Mouse (Mus musculus): Measurements from ENCODE around the gene Pex11g.

Pex11g gene

DNA sequence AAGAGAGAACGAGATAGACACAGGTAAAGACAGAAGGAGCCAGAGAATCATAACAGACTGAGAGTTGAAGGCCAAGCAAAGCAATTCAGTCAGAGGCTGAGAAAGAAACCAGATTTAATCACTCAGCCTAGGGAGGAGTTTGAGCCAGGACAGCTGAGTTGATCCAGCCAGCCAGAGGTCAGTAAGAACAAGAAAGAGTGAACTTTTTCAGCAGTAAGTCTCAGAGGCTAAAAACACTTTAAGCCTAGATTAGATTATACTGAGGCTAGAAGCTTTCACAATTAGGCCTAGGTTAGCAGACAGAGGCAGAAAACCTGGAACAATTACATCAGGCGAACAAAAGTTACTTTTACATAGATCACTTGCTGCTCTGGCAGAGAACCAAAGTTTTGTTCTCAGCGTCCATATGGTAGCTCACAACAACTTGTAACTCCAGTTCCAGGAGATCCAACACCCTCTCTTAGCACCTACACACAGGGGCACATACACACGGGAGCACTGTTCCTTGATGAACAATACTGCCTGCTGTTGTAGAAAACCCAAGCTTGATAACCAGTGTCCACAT, 12.8 kb upstream of the Pex11g start:
- no peak for DNase-seq

DNA sequence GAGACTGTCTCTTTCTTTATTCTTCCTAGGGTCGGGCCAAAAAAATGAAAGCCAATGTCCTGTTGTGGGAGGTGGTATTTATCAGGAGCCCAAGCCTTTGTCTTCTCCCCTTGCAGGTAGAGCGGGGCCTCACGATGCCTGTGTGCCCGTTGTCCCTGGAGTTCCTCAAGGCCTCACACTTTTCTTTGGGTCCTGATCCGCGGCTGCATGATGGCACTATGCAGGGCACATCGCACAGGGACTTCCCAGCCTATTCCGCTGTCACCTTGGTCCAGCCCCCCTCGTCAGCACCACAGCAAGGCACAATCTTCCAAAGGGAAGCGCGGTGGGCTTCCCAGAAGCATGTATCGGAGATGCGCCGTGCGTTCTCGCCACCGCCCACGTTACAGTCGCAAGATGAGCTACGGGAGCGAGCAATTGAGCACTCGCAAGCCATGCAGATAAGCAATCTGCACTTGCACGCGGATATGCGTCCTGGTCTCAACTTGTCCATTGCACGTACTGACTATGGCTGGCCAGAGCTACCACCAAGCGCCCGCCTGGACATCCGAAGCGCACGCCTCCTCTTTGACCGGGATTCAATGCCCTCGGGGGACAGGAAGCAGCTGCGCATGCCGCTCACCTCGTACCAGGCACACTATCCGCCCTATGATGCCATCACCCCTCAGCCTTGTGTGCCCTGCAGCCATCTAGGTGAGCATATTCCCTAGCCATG, 8.4 kb upstream of the Pex11g start:
- no peak for DNase-seq

DNA sequence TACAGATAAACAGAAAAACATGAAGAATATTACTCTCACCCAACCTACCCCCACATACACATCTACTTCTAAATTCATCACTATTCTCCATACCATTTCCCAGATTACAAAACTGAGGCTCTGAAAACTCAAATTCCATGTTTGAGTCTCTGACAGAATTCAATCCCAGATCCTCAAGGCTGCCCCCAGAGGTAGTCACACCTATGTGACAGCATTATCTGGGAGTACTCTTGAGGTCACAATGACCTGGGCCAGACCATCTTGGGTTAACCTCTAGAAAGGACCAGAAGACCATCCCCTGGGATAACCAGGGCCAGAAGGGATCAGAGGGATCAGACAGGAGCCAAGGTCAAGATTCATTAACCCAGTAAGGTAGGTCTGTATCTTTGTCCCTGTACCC, 3.1 kb upstream of the Pex11g start, which contains the start of gene Tex45:
TSS of gene Tex45 (plus strand) at position 301 of the 400 bp plus-strand sequence.
- DNase-seq, result no peak

DNA sequence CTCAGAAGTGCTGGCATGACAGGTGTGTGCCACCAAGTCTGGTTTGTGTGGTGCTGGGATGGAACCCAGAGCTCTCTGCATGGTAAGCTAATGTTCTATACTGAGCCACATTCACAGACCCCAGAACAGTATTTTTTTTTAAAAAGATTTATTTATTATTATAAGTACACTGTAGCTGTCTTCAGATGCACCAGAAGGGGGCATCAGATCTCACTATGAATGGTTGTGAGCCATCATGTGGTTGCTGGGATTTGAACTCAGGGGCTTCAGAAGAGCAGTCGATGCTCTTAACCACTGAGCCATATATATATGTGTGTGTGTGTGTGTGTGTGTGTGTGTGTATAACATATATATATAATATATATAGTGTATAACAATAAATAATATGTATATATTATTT, 1.4 kb upstream of the Pex11g start:
- DNase-seq, result no peak

DNA sequence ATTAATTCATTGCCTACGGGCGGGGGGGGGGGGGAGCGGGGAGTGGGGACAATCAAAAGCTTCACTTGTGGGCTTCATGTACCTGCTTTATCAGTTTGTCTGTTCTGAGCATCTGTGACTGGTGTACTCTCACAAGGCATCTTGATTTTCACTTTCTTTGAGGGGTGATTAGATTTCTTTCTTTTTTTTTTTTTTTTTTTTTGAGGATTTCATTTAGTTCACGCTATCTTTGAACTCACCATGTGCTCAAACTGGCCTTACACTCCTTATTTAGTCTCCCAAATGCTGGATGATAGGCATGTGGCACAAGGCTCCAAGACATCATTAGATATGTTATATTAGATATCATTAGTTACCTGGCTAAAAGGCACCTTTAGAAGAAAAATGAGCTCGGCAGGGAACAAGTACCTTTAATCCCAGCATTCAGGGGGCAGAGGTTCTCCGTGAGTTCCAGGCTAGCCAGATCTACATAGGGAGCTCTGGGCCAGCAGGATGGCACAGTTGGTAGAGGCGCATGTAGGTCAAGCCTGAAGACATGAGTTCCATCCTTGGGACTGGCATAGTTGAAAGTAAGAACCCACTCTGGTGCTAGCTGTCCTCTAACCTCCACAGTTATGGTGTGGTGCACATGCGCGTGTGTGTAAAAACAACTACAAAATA, 536 bp upstream of the Pex11g start:
- no peak for DNase-seq

DNA sequence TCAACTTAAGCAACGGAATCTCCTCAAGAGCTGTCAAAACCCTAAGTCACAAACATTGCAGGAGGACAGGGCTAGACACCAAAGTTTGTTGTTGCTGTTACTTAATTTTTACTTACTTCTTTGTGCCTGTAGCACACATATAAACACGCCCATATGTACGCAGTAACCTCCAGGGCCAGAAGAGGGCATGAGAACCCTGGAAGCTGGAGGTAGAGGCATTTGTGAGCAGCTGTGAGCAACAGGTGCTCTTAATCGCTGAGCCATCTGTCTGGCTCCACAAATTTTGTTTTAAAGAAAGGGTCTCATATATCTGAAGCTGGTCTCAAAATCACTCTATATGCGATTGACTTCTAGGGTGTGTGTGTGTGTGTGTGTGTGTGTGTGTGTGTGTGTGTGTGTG, 3.2 kb downstream of the Pex11g start:
- peak; percentile 57 for DNase-seq

DNA sequence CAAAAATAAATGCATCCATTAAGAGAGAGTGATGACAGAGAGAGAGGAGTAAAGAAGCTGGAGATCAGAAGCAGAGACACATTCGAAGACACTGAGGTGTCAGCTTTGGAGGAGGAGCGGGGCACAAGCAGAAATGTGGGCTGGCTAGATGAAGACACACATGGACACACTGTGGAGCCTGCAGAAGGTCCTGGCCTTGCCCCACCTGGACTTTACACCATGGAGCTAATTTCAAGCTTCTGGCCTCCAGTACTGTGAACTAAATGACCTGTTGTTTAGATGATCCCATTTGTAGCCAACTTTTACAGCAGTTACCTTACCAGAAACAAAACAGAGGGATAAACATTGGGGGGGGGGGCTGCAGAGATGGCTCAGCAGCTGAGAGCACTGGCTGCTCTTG, 4.2 kb downstream of the Pex11g start:
- no peak for DNase-seq

DNA sequence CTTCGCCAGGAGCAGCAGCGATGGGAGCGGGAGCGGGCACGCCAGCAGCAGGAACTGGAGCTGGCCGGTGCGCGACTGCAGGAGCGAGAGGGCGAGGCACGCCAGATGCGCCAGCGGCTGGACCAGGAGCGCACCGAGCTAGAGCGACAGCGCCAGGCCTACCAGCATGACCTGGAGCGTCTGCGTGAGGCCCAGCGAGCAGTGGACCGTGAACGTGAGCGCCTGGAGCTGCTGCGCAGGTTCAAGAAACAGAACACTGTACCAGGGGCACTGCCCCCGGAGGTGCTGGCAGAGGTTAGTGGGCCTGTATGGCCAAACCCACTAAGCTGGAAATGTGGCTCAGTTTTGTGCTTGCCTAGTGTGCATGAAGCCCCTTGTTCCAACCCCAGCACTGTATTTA, 15.5 kb downstream of the Pex11g start:
- DNase-seq, result no peak

DNA sequence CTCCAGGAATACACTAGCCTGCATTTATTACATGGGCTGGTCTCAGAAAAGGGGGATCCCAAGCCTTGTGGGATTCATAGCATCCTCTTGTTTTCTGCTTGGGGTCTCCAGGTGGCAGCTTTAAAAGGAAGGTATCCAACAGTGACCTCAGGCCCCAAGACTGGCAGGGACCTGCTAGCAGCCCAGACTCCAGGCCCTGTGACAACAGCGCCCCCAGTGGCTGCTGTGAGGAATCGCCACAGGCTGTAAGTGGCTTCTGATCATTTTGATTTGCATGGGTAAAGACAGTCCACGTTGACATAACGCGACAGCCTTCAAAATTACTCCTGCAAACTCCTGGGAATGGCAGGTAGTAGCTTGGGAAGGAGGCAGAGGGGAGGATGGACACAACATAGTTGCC, 16.8 kb downstream of the Pex11g start:
- peak; percentile 66 for DNase-seq

DNA sequence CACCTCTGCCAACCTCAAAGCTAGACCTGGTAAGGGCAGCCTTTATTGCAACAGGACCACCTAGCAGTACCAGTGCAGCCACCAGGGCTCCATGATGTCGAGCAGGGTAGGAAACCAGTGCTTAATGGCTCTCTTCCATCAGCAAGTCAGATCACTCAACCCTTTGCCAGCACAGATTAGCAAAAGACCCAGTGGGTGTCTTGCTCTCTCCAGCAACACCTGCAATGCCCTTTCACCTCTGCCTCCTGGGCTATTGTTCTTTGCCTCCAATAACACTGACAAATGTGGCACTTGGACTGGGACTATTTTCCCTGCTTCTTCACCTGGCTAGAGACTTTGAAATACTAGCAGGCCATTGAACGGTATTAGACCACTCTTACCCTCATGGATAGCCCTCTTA, 18.3 kb downstream of the Pex11g start:
- no peak for DNase-seq

DNA sequence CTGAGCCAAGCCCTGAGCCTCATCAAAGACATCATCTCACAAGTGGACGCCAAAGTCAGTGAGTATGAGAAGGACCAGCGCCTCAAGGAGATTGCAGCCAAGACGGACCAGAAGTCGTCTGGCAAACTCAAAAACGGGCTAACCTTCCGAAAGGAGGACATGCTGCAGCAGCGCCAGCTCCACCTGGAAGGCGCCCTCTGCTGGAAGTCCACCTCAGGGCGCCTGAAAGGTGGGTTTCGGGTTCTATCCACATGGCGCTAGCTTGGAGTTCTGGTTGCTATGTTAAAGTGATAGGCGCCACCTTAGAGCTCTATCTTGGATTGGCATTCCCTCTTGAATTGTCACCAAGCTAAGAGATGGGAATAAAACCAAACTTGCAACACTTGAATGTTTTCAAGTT, 28.0 kb downstream of the Pex11g start:
- peak; percentile 16 for DNase-seq

DNA sequence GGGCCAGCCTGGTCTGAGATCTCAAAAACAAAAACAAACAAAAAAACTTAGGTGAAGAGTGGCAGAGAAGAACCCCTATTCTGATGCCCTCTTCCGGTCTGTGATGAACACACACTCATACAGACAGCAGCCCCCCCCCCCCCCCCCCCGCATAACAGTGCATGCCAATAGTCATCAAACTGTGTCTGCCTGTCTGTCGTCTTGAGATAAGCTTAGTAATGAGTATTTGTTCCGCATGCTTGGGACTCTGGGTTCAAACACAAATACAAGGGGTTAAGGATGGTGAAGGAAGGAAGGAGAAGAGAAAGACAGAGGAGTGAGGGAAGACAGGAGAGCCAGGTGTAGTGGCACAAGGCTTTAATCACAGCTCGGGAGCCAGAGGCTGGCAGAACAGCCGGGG, 31.0 kb downstream of the Pex11g start:
- no peak for DNase-seq

DNA sequence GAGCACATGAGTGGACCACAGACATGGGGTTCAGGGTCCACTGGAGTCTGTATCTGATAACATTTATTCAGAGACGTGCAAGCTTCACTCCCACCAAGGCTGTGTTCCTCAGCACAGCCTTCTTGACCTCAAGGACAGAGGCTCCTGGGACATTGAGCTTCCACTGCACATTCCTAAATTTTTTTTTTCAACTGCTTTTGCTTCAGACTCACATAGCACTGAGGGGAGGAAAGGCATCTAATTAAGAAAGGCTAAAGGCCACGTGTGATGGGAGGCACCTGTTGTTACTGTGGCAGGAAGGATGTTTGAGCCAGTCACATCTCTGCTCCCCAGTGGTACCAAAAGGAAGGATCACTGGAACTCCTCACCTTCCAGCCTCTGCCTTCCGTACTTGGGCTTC, 36.4 kb downstream of the Pex11g start:
- no peak for DNase-seq

DNA sequence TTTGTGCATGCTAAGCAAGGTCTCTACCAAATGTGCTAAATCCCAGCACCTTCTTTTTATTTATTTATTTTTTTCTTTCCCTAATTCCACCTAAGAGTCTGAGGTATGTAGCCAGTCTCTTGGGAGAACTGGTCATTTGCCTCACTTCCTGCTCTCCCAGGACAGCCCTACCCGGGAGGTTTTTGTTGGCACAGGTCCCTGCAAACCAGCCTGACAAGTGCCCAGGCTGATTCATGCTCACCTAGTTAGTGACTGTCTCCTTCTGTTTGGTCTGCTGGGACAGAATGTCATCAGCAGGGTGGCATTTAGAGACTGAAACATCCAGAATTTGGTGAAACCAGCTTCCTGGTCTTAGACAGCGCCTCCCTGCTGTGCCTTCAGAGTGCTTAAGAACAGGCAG, 37.5 kb downstream of the Pex11g start:
- peak; percentile 58 for DNase-seq

DNA sequence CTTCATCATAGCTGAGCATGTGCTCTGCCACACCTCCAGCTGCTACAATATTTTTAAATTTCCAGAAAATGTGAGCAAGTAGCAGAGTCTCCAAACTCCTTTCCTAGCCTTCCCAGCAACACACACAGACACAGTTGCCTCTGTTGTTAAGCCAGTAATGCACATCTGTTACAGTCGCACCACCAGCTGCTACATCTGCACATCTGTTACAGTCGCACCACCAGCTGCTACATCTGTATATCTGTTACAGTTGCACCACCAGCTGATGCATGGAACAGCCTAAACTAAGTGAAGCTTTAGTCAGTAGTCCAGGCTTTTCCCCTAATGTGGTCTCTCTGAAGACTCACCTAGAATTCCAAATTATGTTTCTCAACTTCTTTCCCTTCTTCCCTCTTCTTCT, 39.1 kb downstream of the Pex11g start:
- DNase-seq, result no peak

DNA sequence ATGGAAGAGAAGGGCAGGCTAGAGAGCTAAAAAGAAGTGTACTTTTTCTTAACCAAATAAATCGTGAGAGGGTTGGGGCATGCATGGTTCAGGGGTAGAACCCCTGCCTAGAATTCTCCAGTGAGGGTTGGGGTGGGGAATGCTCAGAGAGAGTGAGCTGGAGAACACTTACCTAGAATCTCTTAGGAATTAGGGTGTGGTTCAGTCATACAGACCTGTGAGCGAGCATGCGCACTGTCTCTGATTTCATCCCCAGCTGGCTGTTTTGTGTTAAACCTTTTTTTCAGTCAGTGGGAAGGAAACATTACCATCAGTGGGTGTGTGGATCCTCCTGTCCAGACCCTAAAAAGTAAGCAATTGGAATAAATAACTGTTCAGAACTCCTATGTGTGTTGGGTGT, 41.3 kb downstream of the Pex11g start:
- DNase-seq, result no peak

DNA sequence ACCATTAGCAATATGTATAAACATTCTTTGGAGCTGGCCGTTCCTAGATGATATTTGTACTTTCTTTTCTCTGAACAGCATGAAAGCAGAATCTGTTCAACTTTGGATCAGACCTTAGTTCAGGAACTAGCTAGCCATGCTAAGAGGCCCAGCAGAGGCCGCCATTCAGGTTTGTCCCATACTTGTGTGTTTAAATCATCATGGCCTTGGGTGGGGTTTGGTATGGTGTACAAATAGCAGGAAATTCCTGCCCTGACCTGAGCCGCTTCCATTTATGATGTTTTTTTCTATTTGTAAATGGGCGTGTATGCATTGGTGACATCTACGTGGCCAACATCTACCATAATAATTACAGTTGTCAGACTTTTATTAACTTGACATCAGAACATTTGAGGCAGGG, 42.3 kb downstream of the Pex11g start:
- no peak for DNase-seq

DNA sequence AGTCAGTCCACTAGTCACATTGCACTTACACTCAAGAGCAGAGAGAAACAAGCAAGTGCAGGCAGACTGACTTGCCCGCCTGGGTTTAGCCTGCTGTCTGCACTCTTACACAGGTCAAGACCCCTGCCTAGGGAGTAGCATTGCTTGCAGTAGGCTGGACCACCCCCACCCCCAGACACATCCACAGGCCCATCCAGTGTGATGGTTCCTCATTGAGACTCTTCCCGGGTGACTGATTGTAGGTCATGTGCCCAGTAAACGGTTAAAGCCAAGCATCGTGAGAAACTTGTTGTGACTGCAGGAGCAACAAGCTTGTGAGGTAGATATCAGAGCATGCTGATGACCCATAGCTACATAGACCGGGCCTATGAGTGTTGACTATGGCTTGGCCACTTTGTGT, 46.0 kb downstream of the Pex11g start:
- DNase-seq, result no peak

DNA sequence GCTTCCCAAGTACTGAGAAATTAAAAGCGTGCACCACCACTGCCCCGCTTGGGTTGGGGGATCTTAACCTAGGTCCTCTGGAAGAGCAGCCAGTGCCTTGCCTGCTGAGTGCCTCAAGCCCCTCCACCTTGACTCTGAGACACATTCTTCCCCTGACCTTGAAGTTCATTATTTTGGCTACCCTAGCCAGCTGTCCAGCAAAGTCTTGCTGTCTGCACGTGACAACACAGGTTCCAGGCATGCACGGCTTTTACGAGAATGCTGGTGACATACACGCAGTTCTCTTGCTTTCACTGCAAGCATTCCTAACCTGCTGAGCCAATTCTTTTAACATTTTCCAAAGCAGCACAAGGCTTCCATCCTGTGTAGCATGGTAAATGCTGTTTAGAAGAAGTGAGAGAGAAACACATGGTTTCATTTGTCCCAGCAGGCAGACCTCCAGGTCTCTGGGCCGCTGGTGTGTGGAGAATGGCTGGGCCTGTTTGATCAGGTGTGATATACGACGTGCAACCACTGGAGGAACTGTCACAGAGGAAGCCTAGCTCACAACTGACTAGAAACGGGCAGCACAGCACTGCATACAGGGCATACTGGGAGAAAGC, 47.3 kb downstream of the Pex11g start:
- no peak for DNase-seq

DNA sequence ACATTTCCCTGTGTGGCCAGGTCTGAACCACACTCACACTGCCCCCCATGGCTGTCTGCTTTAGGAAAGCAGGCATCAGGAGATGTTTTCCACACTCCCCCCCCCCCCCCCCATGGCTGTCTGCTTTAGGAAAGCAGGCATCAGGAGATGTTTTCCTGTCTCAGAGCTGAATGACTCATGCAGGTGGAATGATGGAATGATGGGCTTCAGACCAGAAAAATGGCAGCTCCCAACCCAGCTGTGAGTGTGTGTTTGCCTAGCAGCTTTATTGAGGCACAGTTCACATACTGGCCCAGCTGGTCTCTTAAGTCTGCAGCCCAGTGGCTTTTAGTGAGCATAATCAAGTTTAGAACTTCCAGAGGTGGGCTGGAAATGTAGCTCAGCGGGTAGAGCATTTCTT, 49.4 kb downstream of the Pex11g start:
- peak; percentile 17 for DNase-seq

DNA sequence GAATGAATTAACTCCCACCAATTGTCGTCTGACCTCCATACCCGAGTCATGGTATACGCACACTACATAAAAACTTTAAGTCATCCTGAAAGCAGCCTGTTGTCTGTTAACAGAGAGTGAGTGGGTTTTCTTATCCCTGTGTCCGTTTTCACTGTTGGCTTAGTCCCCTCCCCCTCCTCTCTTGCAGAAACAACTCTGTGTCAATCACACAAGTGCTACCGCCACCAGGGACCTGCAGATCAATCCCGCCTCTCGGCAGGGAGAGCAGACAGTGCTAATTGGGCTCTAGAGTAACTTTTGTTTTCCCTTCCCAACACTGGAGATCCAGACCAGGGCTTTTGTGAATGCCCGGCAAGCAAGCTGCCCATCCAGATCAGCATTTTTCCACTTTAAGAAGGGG, 50.0 kb downstream of the Pex11g start:
- DNase-seq, result no peak

DNA sequence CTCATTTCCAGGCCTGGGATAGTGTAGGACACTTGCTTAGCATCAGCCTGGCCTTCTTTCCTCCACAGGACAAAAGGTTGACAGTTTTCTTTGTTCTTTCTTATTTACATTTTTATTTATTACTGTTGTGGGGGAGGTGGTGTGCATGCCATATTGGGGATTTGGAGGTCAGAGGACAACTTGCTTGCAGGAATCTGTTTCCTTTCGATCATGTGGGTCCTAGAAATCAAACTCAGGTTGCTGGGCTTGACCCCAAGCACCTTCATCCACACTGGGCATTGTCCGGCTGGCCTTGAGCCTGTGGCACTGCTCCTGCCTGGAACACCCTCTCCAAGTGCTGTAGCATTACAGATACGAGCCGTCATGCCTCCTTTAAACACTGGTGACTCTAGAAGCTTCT, 50.6 kb downstream of the Pex11g start:
- DNase-seq, result no peak

DNA sequence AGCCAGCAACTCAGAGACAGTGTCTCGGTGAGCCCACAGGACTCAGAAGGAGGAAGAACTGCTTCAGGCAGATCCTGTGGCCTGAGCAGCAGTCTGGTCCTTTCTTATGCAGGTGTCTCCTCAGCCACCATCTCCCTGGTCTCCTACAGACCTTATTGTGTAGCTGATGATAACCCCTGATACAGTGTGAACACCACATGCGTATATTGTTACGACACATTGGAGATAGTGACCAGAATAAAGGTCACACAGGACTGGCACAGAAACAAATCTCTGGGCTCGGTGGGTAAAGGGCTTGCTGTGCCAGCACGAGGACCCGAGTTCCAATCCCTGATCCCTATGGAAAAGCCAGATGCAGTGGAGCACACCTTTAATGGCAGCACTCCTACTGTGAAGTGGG, 51.8 kb downstream of the Pex11g start:
- DNase-seq, result no peak

DNA sequence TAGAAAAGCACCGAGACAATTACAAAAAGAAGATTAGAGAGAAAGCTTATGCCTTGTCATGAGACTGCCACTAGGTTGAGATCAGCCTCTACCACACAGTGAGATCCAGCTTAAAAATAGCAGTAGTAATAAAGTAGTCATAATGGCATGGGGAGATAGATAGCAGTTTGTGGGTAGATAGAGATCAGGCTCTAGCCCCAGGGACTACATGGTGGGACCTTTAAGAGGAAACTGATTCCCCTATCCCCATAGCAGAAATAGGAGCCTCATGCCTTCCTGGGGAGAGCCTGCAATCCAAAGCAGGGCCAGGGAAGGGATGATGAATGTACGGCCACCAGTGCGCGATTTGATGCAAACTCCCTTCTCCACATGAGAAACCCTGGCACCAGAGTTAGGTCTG, 52.2 kb downstream of the Pex11g start:
- no peak for DNase-seq
